Mouse (Mus musculus): ENCODE measurements around the gene Slc15a5.

Slc15a5 gene

GRCm38 (mm10) chr6:138055572-138055971 lies 24.1 kb downstream of the Slc15a5 start:
- DNase-seq (ENCODE audit: low read depth, low spot score) = peak; percentile 13

- no peak for DNase-seq (ENCODE audit: low read depth, low spot score)
Measured at GRCm38 (mm10) chr6:138054956-138055355, 24.8 kb downstream of the Slc15a5 start.

- DNase-seq (ENCODE audit: low read depth, low spot score) = no peak
Measured at GRCm38 (mm10) chr6:138054166-138054565, 25.6 kb downstream of the Slc15a5 start.

- no peak for DNase-seq (ENCODE audit: low read depth, low spot score)
Measured at GRCm38 (mm10) chr6:138053686-138054085, 26.0 kb downstream of the Slc15a5 start.

GRCm38 (mm10) chr6:138045364-138045763 lies 34.4 kb downstream of the Slc15a5 start:
- DNase-seq (ENCODE audit: low read depth, low spot score) = no peak

GRCm38 (mm10) chr6:138042891-138043290 lies 36.8 kb downstream of the Slc15a5 start:
- no peak for DNase-seq (ENCODE audit: low read depth, low spot score)

- no peak for DNase-seq (ENCODE audit: low read depth, low spot score)
Measured at GRCm38 (mm10) chr6:138041865-138042264, 37.9 kb downstream of the Slc15a5 start.

- no peak for DNase-seq (ENCODE audit: low read depth, low spot score)
Measured at GRCm38 (mm10) chr6:138037587-138037986, 42.1 kb downstream of the Slc15a5 start.

GRCm38 (mm10) chr6:138036891-138037290 lies 42.8 kb downstream of the Slc15a5 start:
- DNase-seq (ENCODE audit: low read depth, low spot score) = no peak

- no peak for DNase-seq (ENCODE audit: low read depth, low spot score)
Measured at GRCm38 (mm10) chr6:138016898-138017297, 62.8 kb downstream of the Slc15a5 start.

GRCm38 (mm10) chr6:138014976-138015674 lies 64.6 kb downstream of the Slc15a5 start:
- DNase-seq (ENCODE audit: low read depth, low spot score) = no peak

GRCm38 (mm10) chr6:138011955-138012354 lies 67.8 kb downstream of the Slc15a5 start:
- no peak for DNase-seq (ENCODE audit: low read depth, low spot score)

GRCm38 (mm10) chr6:138007705-138008104 lies 72.0 kb downstream of the Slc15a5 start:
- DNase-seq (ENCODE audit: low read depth, low spot score) = no peak

GRCm38 (mm10) chr6:138006525-138007251 lies 73.0 kb downstream of the Slc15a5 start:
- DNase-seq (ENCODE audit: low read depth, low spot score) = no peak

GRCm38 (mm10) chr6:137989853-137990252 lies 89.9 kb downstream of the Slc15a5 start:
- no peak for DNase-seq (ENCODE audit: low read depth, low spot score)

- no peak for DNase-seq (ENCODE audit: low read depth, low spot score)
Measured at GRCm38 (mm10) chr6:137985169-137985568, 94.5 kb downstream of the Slc15a5 start.

GRCm38 (mm10) chr6:137982195-137982737 lies 97.5 kb downstream of the Slc15a5 start:
- no peak for DNase-seq (ENCODE audit: low read depth, low spot score)

GRCm38 (mm10) chr6:137980905-137981696 lies 98.6 kb downstream of the Slc15a5 start:
- DNase-seq (ENCODE audit: low read depth, low spot score) = no peak

GRCm38 (mm10) chr6:137980413-137980812 lies 99.3 kb downstream of the Slc15a5 start:
- no peak for DNase-seq (ENCODE audit: low read depth, low spot score)

GRCm38 (mm10) chr6:137979802-137980201 lies 99.9 kb downstream of the Slc15a5 start:
- DNase-seq (ENCODE audit: low read depth, low spot score) = no peak

- DNase-seq (ENCODE audit: low read depth, low spot score) = no peak
Measured at GRCm38 (mm10) chr6:137976021-137976420, 103.7 kb downstream of the Slc15a5 start.

- DNase-seq (ENCODE audit: low read depth, low spot score) = no peak
Measured at GRCm38 (mm10) chr6:137963703-137964102, 116.0 kb downstream of the Slc15a5 start.
